Mouse (Mus musculus): ENCODE results near the gene Sugp1. TPM values are rescaled to one million over a fixed set of nuclear protein-coding genes. Genes with fewer than 3 reads are reported as not detected.
"Not testable (repeated sequence)": the region's sequence is repeated elsewhere in the genome, so short reads cannot be mapped to it uniquely, and the experiment has no call there.

Gene Sugp1
- polyA plus RNA-seq, 1 experiment: 11.9 TPM

DNA sequence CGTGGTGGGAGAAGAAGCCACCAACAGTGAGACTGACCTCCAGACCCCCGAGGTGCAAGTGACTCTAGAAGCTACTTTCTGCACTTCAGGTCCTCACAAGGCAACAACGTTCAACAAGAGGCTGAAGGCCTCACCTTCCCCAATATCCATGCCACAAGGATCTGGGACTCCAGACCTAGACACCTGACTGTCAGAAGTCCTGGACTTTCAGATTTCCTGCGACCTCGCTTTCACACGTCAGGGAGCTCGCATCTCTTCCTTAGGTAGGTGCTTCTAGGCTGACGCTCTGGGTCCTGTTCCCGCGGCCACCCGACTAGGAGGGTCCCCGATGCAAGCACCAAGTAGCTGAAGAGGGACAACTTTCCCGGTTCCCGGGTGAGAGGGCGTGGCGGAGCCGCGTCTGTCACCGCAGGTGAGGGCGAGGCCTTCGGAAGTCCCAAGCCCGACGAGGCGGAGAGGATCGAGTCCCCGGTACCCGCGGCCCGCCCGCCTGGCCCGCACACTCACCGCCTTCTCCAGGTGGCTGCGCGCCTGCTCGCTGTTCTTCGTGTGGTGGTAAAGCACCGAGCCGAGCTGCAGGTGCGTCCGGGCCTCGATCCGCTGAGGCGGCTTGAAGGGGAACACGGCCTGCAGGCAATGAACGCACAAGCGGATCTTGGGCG is 597 bp upstream of the Sugp1 start:
- WGBS: under 1% methylated on average over 47 of the region's 47 CpGs
- DNase-seq: no peak
- TF ChIP-seq CTCF (IDR thresholded peaks at IDR 0.05; ENCODE audit: insufficient read depth, low read length) (no peak), POLR2A (IDR thresholded peaks at IDR 0.05; ENCODE audit: borderline replicate concordance, extremely low read depth, low read depth, low read length) (no peak)
- H3K4me1 ChIP-seq (ENCODE audit: control insufficient read depth, insufficient read depth, low read length): peaks cover 13% of the 10 kb centered on the region
- H3K4me3 ChIP-seq (replicated peaks; ENCODE audit: extremely low read depth, low read depth, low read length): peak overlapping the region; percentile 96

DNA sequence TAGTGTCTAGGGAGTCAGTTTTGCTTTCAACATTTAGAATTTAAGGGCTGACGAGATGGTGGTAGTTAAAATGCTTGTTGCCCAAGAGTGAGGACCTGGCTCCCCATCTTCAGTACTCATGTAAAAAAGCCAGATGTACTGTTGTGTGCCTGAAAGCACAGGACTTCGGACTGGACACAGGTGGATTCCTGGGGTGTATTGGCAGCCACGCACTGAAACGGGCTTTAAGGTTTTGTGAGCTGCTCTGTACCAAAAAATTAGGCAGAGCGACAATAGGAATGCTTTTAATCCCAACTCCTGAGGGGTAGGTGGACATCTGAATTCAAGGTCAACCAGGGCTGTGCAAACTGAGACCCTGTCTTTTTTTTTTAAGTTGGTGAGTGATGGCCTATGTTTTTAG is 1.4 kb downstream of the Sugp1 start:
- no peak for DNase-seq
- TF ChIP-seq POLR2A (IDR thresholded peaks at IDR 0.05; ENCODE audit: borderline replicate concordance, extremely low read depth, low read depth, low read length) (no peak), CTCF (IDR thresholded peaks at IDR 0.05; ENCODE audit: insufficient read depth, low read length) (no peak)
- H3K4me3 ChIP-seq (replicated peaks; ENCODE audit: extremely low read depth, low read depth, low read length): no peak overlapping the region
- H3K4me1 ChIP-seq (ENCODE audit: control insufficient read depth, insufficient read depth, low read length): peaks cover 13% of the 10 kb centered on the region
- 92% methylated on average over 5 of the region's 5 CpGs for WGBS

- no peak for DNase-seq
- Histone ChIP-seq H3K4me1 (ENCODE audit: control insufficient read depth, insufficient read depth, low read length) (no peaks in the 10 kb centered on the region), H3K4me3 (replicated peaks; ENCODE audit: extremely low read depth, low read depth, low read length) (no peak overlapping the region)
- TF ChIP-seq CTCF (IDR thresholded peaks at IDR 0.05; ENCODE audit: insufficient read depth, low read length): no peak
- no peak for TF ChIP-seq POLR2A (IDR thresholded peaks at IDR 0.05; ENCODE audit: borderline replicate concordance, extremely low read depth, low read depth, low read length)
Observed at GRCm38 (mm10) chr8:70049662-70050061, 7.0 kb downstream of the Sugp1 start.

- H3K4me1 ChIP-seq (ENCODE audit: control insufficient read depth, insufficient read depth, low read length); H3K4me3 ChIP-seq (replicated peaks; ENCODE audit: extremely low read depth, low read depth, low read length); DNase-seq: not testable (repeated sequence)
- WGBS: 95% methylated on average over 5 of the region's 5 CpGs
Observed at GRCm38 (mm10) chr8:70050434-70050833, 7.8 kb downstream of the Sugp1 start.

GRCm38 (mm10) chr8:70057721-70058120 is 15.1 kb downstream of the Sugp1 start:
- Histone ChIP-seq H3K4me3 (replicated peaks; ENCODE audit: extremely low read depth, low read depth, low read length) (no peak overlapping the region), H3K4me1 (ENCODE audit: control insufficient read depth, insufficient read depth, low read length) (no peaks in the 10 kb centered on the region; the same call in 1 of the 2 replicates)
- WGBS: 88% methylated on average over 1 of the region's 1 CpGs
- no peak for DNase-seq
- TF ChIP-seq CTCF (IDR thresholded peaks at IDR 0.05; ENCODE audit: insufficient read depth, low read length) (no peak), POLR2A (IDR thresholded peaks at IDR 0.05; ENCODE audit: borderline replicate concordance, extremely low read depth, low read depth, low read length) (no peak)

- peaks cover 7% of the 10 kb centered on the region; the same call in 1 of the 2 replicates for H3K4me1 ChIP-seq (ENCODE audit: control insufficient read depth, insufficient read depth, low read length)
- H3K4me3 ChIP-seq (replicated peaks; ENCODE audit: extremely low read depth, low read depth, low read length): no peak overlapping the region
- DNase-seq: no peak
- TF ChIP-seq CTCF (IDR thresholded peaks at IDR 0.05; ENCODE audit: insufficient read depth, low read length) (no peak), POLR2A (IDR thresholded peaks at IDR 0.05; ENCODE audit: borderline replicate concordance, extremely low read depth, low read depth, low read length) (no peak)
- 64% methylated on average over 2 of the region's 2 CpGs for WGBS
Observed at GRCm38 (mm10) chr8:70071836-70072440, 29.3 kb downstream of the Sugp1 start.

DNA sequence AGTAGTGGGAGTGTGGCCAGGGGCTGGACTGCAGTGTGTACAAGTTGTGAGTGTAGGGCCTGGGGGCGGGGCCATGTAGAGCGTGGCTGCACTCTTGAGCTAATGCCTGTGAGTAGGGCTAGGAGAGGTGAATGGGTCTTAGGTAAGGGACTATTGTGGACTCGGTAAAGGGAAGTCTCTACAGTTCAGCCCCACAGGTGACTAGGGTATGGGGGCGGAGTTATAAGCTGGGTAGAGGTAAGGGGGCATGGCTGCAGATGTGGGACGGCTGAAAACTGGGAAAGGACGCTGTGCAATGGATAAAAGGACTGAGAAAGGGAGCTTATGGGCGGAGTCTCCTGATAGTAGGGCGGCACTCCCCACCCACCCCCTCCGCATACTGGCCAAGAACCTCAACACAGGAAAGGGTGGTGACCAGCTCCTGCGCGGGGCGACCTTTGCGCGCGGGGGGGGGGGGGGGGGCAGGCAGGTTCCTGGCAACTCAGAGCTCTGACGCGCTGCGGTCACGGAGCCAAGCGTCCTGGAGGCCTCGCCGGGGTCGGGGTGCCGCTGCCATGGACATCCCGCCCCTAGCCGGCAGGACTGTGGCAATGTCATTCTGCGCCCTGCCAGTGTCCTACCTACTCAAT is 29.9 kb downstream of the Sugp1 start, which contains the start of gene Tm6sf2:
TSS of gene Tm6sf2 (plus strand) at position 484 of the 629 bp plus-strand sequence.
- 7% methylated on average over 25 of the region's 27 CpGs for WGBS
- Histone ChIP-seq H3K4me3 (replicated peaks; ENCODE audit: extremely low read depth, low read depth, low read length) (peak within 1 kb of the TSS; percentile 40), H3K4me1 (ENCODE audit: control insufficient read depth, insufficient read depth, low read length) (peaks cover 7% of the 10 kb centered on the region; the same call in 1 of the 2 replicates)
- peak; percentile 31 for DNase-seq
- no peak for TF ChIP-seq CTCF (IDR thresholded peaks at IDR 0.05; ENCODE audit: insufficient read depth, low read length)
- TF ChIP-seq POLR2A (IDR thresholded peaks at IDR 0.05; ENCODE audit: borderline replicate concordance, extremely low read depth, low read depth, low read length): no peak

DNA sequence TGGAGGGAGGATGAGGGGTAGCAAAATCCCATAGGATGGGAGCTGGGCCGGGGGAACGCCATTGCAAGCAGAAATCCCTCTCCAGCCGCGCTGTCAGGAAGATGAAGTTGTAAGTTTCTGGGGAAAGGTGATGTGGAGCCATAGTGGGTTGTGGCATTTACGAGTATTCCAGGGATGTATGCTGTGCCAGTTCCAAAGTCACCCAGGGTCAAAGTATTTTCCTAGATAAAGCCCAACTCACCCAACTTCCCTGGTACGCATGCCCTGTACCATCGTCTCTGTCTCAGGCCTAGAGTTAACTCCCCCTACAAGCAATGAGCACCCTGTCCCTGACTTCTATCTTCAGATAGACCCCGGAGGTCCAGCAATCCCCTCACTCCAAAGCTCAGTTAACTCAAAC is 30.5 kb downstream of the Sugp1 start:
- peaks cover 7% of the 10 kb centered on the region; the same call in 1 of the 2 replicates for H3K4me1 ChIP-seq (ENCODE audit: control insufficient read depth, insufficient read depth, low read length)
- TF ChIP-seq CTCF (IDR thresholded peaks at IDR 0.05; ENCODE audit: insufficient read depth, low read length): no peak
- peak overlapping the region; percentile 40 for H3K4me3 ChIP-seq (replicated peaks; ENCODE audit: extremely low read depth, low read depth, low read length)
- DNase-seq: no peak
- WGBS: 59% methylated on average over 8 of the region's 8 CpGs

GRCm38 (mm10) chr8:70073682-70074081 is 31.1 kb downstream of the Sugp1 start:
- WGBS: 57% methylated on average over 1 of the region's 1 CpGs
- TF ChIP-seq CTCF (IDR thresholded peaks at IDR 0.05; ENCODE audit: insufficient read depth, low read length) (no peak), POLR2A (IDR thresholded peaks at IDR 0.05; ENCODE audit: borderline replicate concordance, extremely low read depth, low read depth, low read length) (no peak)
- no peak for DNase-seq
- H3K4me3 ChIP-seq (replicated peaks; ENCODE audit: extremely low read depth, low read depth, low read length): no peak overlapping the region
- H3K4me1 ChIP-seq (ENCODE audit: control insufficient read depth, insufficient read depth, low read length): peaks cover 7% of the 10 kb centered on the region; the same call in 1 of the 2 replicates

DNA sequence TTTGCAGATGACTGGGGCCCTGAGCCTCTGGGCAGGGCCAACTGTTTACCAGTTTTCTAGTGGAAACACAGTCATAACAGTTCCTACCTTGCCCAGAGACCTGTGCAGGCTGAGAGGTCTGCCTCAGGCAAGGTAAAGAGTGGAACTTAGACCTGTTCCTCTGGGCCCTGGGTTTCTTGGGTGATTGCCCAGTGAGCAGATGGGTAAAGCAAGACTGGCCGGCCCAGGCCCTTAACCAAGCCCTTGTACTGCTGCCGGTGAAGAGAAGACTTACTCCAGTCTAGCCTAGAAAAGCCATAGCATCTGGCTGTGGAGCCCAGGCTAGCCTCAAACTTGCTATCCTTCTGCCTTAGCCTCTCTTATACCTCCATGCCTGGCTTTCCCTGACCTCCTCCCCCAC is 39.4 kb downstream of the Sugp1 start:
- DNase-seq: no peak
- Histone ChIP-seq H3K4me1 (ENCODE audit: control insufficient read depth, insufficient read depth, low read length) (peaks cover 7% of the 10 kb centered on the region; the same call in 1 of the 2 replicates), H3K4me3 (replicated peaks; ENCODE audit: extremely low read depth, low read depth, low read length) (no peak overlapping the region)
- TF ChIP-seq POLR2A (IDR thresholded peaks at IDR 0.05; ENCODE audit: borderline replicate concordance, extremely low read depth, low read depth, low read length): no peak
- no peak for TF ChIP-seq CTCF (IDR thresholded peaks at IDR 0.05; ENCODE audit: insufficient read depth, low read length)
- 85% methylated on average over 2 of the region's 2 CpGs for whole genome bisulfite sequencing
